Mouse (Mus musculus) thymus, postnatal 14 days (tissue): ENCODE measurements around the gene Tada3.
A peak's percentile ranks its signal among the peaks of the same experiment; 100 is the strongest.

Source experiments
- DNase-seq: peaks from one replicate; pipeline ENCODE4 v3.0.0; 2021

Gene Tada3

GRCm38 (mm10) chr6:113385160-113385714 lies 7.6 kb upstream of the Tada3 start:
- DNase-seq, result no peak

GRCm38 (mm10) chr6:113384351-113384927 lies 6.8 kb upstream of the Tada3 start:
- DNase-seq, result no peak

GRCm38 (mm10) chr6:113380480-113380879 lies 2.8 kb upstream of the Tada3 start:
- DNase-seq, result no peak

GRCm38 (mm10) chr6:113379246-113379645 lies 1.6 kb upstream of the Tada3 start:
- peak; percentile 20 for DNase-seq

- no peak for DNase-seq
Observed at GRCm38 (mm10) chr6:113377172-113377495, 549 bp downstream of the Tada3 start.

- DNase-seq, result peak; percentile 42
Observed at GRCm38 (mm10) chr6:113373491-113373890, 4.2 kb downstream of the Tada3 start.

GRCm38 (mm10) chr6:113370194-113370929 lies 7.3 kb downstream of the Tada3 start:
- DNase-seq, result no peak

GRCm38 (mm10) chr6:113368577-113368976 lies 9.1 kb downstream of the Tada3 start:
- no peak for DNase-seq

- no peak for DNase-seq
Observed at GRCm38 (mm10) chr6:113368124-113368523, 9.6 kb downstream of the Tada3 start.

GRCm38 (mm10) chr6:113367574-113367973 lies 10.1 kb downstream of the Tada3 start:
- DNase-seq, result no peak

- no peak for DNase-seq
Observed at GRCm38 (mm10) chr6:113366639-113367038, 11.0 kb downstream of the Tada3 start.

GRCm38 (mm10) chr6:113364518-113365135 lies 13.1 kb downstream of the Tada3 start:
- no peak for DNase-seq

- no peak for DNase-seq
Observed at GRCm38 (mm10) chr6:113362241-113362640, 15.4 kb downstream of the Tada3 start.

- DNase-seq, result no peak
Observed at GRCm38 (mm10) chr6:113361476-113361875, 16.2 kb downstream of the Tada3 start.

- no peak for DNase-seq
Observed at GRCm38 (mm10) chr6:113353696-113354095, 24.0 kb downstream of the Tada3 start.

GRCm38 (mm10) chr6:113352820-113353219 lies 24.9 kb downstream of the Tada3 start:
- no peak for DNase-seq

- no peak for DNase-seq
Observed at GRCm38 (mm10) chr6:113351653-113352052, 26.0 kb downstream of the Tada3 start.

GRCm38 (mm10) chr6:113351161-113351560 lies 26.5 kb downstream of the Tada3 start:
- no peak for DNase-seq

GRCm38 (mm10) chr6:113350538-113350937 lies 27.1 kb downstream of the Tada3 start:
- no peak for DNase-seq

- no peak for DNase-seq
Observed at GRCm38 (mm10) chr6:113346897-113347296, 30.8 kb downstream of the Tada3 start.

GRCm38 (mm10) chr6:113344321-113344720 lies 33.4 kb downstream of the Tada3 start:
- DNase-seq, result no peak

GRCm38 (mm10) chr6:113343177-113344092 lies 34.2 kb downstream of the Tada3 start, which contains the start of gene Camk1:
Gene Camk1, minus strand, starts transcription at chr6:113343984.
- peak; percentile 22 for DNase-seq

GRCm38 (mm10) chr6:113342297-113342696 lies 35.4 kb downstream of the Tada3 start:
- DNase-seq, result no peak
